Mouse (Mus musculus): ENCODE measurements around the gene Clmn. TPM values are rescaled to one million over a fixed set of nuclear protein-coding genes. Genes with fewer than 3 reads are reported as not detected.

The Clmn gene
- total RNA-seq, 2 experiments from 2014 or later = 45.7 to 53.7 TPM

DNA sequence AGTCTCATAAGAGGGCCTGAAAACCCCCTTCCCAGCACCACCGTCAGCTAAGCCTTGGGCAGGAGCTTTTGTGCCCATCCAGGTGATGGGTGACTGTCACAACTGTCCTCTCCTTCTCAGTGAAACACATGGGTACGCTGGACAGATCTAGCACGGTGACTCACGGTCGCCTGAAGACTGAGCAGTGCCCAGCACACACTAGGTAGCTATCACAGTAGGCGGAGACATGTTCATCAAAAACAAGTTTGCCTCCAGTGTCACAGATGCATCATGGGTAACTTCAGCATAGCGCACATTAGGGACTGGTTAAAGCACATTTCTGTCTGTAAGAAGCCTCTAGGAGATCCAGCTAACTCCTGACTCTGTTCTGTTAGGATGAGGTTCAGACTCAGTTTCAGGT is 41.2 kb downstream of the Clmn start:
- intact Hi-C loops (cut with DNase I) = no loop called here
- no peak for DNase-seq (ENCODE audit: low spot score in 2 of 2)

DNA sequence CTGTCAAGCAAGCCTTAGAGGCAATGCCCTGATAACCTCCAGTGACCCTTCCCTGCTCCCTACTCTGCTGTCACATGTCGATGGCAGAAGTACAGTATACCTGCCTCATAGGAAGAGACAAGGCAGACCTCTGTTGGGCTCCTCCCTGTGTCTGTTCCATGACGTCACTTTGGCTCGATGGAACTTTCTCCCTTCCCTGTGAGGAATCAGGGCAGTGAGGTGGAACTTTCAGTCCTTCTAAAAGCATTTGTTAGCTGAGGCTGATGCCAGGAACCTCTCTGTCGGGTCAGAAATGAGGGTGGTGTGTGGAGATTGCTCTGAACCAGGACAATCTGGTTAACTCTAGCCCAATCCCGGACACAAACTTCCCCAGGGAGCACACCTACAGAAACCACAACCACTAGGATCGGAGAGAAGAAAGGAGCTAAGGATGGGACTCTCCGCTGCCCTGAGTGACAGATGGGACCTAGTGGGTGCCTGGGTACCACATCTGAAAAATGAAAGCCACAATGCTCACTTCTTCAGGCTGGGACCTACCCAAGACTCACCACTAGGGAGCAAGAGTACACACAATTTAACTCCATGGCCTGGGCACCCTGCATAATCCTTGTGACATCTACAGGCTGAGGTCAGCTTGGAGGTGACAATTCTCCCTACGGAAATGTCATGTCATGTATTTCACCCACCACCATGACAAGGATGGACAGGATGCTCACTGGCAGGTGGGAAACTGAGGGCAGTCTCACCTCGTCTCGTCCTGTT is 41.9 kb downstream of the Clmn start:
- intact Hi-C loops (cut with DNase I) = no loop called here
- no peak for DNase-seq (ENCODE audit: low spot score in 2 of 2)

DNA sequence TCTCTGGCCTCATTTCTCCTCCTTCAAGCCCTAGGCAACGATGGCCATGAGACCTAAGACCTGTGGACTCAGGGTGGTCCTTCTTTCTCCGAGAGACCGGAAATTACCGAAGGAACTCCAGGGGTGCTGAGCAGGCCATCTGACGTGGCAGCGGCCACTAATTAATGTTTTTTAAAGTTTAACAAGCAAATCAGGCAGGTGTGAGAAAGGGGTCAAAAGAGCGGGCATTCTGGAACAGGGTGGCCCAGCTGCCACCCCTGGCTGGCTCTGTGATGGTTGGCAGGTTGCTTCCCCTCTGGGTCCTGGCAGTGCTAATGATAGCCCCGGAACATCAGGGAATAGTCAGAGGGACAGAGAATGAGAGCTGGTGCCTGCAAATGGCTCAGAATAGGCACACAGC is 42.7 kb downstream of the Clmn start:
- DNase-seq (ENCODE audit: low spot score in 2 of 2) = no peak
- intact Hi-C loops (cut with DNase I) = no loop called here

DNA sequence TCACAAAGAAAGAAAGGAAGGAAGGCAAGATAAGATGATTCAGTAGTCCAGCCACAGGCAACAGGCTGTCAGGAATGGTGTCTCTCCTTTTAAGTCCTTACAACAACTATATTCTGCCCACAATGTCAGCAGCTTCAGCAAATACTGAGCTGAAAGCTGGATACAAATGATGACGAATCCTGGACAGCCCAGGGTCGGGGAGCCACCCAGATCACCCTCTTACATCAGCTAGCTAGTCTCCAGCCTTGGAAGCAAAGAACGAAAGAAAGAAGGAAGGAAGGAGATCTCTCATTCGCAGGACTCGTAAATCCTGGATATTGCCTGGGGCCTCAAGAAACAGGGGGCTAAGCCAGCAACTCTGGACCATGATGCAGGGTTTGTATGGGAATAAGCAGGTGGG is 44.8 kb downstream of the Clmn start:
- intact Hi-C loops (cut with DNase I) = no loop called here

DNA sequence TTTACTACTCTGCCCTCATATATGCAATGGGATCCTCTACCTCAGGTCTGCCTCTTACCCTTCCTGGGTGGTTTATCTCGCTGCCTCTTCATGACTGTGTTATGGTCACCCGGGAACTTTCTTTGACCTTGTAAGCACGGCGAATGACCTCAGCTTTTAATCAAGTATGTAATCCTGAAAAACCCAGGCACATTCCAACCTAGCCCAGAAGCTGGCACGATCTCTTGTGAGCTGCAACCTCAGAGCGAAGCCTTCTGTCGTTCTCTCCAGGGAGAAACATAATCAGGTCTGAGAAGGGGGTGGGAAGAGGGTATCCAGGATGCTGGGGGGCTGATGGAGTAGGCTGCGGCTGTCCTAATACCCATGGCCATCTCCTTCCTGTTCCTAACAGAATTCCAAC is 45.8 kb downstream of the Clmn start:
- DNase-seq (ENCODE audit: low spot score in 2 of 2) = no peak
- intact Hi-C loops (cut with DNase I) = no loop called here

More for the DNA sequence above, 44.8 kb downstream of the Clmn start:
- DNase-seq (ENCODE audit: low spot score in 2 of 2) = no peak

DNA sequence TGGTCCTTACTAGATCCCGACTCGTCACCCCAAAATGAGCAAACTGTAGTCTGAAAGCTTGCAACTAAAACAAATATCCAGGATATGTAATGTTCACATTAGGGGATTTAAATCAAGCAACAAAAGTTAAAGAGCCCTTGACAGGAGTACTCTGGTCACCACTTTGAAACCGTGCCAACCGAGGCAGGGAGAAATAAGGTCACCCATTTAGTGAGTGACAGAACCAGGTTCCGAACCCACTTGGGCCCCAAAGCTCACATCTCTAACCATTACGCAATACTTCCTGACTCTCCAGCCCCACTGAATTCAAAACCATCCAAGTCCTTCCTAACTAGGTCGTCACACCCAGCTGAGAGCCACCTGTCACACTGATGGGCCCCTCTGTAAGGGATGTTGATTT is 46.8 kb downstream of the Clmn start:
- no peak for DNase-seq (ENCODE audit: low spot score in 2 of 2)

DNA sequence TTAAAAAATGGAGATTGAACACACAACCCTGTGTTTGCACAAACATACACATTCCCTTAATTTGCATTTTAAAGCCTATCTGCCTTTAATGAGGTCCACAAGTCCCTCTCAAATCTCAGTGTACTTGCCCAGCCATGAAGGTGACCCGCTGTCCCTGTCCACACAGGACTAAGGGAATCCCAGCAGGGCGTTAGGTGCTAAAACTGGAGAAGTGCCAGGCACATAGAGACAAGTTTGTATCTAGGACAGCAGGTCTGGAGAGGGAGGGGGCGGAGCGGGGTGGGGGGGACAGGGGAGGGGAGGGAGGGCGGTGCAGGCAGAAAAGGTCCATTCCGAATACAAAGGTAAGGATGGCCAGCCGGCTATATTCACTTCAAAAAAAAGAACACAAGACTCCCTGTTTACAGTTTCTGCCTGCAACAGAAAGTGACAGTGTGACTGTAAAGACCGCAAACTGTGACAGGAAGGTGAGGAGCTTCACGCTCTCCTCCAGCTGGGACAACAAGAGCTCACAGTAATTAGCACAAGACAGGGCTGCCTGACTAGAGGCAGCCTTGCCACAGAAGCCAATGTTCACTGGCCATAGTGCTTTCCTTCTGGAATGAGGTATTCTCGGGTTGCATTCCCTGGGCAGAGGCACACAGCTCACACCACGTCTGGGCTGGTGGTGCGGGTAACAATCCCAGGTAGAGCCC is 47.6 kb downstream of the Clmn start:
- DNase-seq (ENCODE audit: low spot score in 2 of 2) = no peak
- intact Hi-C loops (cut with DNase I) = no loop called here

More for the DNA sequence above, 46.8 kb downstream of the Clmn start:
- intact Hi-C loops (cut with DNase I) = no loop called here

DNA sequence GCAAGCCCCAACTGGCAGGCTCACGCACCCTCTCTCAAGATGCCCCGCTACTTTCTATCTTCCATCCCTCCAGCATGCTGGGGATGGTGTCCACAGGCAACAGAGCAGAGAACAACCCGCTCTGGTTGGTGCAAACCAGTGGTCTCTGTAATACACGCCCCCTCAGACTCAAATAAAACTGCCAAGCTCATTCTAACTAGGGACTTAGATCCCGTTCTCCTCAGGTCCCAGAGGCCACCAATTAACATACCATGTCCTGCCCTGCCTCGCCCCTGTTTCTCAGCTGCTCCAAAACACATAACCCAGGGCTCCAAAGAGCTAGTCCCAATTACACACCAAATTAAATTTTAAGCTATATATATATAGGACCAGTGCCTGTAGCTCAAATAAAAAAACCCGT is 50.6 kb downstream of the Clmn start:
- no peak for DNase-seq (ENCODE audit: low spot score in 2 of 2)
- intact Hi-C loops (cut with DNase I) = no loop called here

DNA sequence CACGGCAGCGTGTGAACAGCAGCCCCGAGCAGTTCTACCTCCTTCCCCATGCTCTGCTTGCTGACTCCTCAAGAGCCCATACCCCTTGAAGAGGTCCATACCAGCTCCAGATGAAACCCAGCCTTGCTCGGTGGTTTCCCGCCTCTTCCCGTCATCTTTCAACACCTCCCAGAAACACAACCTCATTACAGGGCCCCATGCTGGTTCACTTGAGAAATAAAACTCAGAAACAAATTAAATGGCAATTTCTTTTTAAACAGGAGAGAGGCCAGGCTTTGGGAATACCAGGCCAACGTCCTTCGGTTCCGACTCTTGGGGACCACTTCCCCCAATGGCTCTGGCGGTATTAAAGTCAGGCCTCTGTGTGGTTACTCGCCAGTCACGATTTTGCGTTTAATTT is 51.1 kb downstream of the Clmn start:
- intact Hi-C loops (cut with DNase I) = no loop called here
- DNase-seq (ENCODE audit: low spot score in 2 of 2) = no peak

DNA sequence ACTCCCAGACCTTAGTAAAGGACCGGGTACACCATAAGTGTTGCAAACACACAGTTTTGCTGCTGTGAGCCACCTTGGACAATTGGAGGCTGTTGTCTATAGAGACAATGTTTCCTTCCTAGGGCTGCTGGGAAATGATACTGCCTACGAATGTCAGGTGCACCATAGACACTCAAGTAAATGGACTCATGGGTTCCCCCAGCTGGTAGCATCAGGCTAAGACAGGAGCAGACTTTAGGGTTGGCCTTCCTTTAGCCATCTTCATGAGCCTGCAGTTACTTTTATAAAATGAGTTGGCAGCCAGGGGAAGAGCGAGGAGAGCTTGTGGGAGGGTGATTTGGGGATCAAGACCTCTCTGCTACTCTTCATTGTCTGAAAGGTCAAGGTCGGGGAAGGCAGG is 52.2 kb downstream of the Clmn start:
- intact Hi-C loops (cut with DNase I) = no loop called here
- DNase-seq (ENCODE audit: low spot score in 2 of 2) = no peak

DNA sequence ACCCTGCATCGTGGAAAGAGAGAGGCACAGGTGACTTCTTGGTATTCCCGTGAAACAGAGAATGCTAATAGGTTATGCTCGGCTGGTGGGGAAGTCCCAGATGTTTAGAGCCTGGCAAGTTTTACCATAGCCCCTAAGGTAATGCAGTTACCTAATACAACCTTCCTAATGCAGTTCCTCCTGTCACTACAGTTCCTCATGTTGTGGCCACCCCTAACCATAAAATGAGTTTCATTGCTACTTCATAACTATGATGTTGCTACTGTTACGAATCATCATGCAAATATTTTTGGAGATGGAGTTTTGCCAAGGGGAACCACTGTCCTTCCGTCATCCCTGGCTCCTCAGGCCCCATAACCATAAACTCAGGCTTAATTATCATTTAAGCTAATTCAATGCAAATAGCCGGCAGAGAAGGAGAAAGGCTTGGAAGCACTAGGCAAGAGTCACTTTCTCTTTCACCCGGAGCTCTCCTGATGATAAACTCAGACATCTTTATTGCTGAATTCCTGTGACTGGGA is 53.9 kb downstream of the Clmn start:
- intact Hi-C loops (cut with DNase I) = no loop called here
- no peak for DNase-seq (ENCODE audit: low spot score in 2 of 2)

DNA sequence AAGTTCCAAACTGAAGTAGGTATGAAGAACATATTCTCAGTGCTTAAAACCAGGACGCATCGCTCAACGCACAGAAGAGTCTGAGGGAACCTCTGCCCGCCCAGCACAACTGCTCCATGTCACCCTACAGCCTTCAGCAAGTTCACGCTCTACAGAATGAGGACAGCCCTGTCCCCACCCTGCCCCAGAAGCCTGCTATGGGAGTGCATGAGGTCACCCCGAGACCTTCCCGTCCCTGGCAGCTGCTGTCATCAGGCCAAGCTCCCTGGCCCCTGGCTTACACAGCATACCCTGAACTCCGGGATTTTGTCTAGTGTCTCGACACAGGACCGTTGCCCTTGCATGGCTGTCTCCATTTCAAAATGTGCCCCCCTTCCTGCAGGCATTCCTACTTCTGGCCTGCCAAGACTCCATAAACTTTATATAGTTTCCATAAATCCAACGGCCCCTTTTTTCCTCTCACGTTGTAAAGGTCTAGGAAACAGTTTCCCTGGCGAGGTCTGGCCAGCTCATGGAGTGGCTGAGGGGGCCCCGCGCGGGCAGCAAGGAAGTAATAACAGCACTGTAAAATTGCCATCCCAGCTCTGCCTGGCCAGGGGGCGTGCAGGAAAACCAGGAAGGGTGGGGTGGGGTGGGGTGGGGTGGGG is 56.3 kb downstream of the Clmn start:
- intact Hi-C loops (cut with DNase I) = no loop called here
- DNase-seq (ENCODE audit: low spot score in 2 of 2) = no peak

DNA sequence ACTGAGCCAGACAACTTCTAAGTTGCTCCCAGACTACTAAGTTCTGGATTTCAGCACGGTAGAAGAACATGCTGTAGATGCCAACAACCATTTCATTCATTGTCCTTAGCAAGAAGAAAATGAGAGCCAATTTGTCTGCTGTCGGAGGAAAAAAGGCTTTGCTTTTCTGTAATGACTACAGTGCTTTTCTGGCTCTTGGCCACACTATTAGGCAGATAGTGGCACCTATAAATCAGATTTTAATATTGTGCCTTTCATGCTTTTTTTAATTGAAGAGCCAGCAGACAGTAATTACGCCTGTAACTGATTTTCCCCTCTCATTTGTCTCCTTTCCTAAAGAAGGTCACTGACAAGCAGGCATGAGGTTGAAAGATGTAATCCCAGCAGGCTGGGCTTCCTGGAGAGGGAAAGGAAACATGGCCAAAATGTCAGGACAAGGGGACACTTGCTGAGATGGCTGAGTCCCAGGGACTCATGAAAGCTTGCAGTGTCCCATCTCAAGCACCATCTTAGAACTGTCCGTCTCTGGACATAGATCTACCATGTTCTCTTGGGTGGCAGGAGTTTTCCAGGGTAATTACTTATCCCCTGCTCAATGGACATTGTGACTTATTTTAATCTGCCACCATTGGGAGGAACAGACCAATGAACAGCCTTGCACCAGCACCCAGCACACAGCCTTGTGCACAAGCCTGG is 58.0 kb downstream of the Clmn start:
- intact Hi-C loops (cut with DNase I) = no loop called here
- no peak for DNase-seq (ENCODE audit: low spot score in 2 of 2)

DNA sequence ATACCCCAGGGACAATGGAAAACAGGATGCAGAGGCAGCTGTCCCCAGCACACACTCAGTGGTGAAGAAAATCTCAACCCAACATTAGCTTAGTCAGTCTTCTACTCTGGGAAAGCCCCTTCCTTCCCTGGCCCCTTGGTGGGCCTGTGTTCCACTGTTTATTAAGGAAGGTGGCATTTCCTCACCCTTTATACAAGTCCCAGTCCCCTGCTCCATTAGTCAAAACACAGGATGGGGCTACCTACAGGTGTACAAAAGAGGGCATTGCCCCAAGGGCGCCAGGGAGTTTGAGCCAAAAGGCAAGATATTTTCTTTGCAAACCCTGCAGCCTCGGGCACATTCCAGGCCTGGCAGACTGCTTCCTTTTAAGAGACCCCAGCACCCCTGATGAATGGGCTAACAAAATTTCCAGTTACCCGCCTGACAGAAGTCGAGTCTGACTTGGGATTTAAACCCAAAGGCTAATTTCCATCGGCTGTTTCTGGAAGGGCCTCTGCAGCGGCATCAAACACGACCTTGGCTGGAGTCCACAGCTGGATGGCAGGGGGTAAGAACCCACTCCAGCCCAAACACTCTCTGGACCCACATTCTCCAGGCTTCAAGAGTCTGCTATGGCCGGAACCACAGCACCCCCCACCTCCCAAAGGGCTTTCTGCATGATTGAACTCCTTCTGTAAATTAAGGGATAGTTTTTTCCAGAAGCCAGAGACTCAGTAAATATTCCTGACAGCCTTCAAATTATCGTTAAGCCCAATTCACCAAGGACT is 63.2 kb downstream of the Clmn start:
- no peak for DNase-seq (ENCODE audit: low spot score in 2 of 2)
- intact Hi-C loops (cut with DNase I) = no loop called here

DNA sequence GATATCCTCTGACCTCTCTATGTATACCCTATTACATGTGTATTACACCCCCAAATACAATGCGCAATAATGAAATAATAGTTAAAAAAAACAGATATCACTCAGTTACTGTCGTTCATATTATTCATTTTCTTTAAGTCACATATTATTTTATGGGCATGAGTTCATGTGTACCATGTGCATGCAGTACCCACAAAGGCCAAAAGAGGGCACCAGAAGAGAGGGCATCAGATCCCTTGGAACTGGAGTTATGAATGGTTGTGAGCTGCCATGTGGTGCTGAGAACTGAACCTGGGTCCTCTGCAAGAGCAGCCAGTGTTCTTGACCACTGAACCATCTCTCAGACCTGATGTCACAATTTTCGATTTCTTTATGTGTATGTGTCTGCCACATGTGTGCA is 65.5 kb downstream of the Clmn start:
- DNase-seq (ENCODE audit: low spot score in 2 of 2) = no peak
- intact Hi-C loops (cut with DNase I) = no loop called here

DNA sequence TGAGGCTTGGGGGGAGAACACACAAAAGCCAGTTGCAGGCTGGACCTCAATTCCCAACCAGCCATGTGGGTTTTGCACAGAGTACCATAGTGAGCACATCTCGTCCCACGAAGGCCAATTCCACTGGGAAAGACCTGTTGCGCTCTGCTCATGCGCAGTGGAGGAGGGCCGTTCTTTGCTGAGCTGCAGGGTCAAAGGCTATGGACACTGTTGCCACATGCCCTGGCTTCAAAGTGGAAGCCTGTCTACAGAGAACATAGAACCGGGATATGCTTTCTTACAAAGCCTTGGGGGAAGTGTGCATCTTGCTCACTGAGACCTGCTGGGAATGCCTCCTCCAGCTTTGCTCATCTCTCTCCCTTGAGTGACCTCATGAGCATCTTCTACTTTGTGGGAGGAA is 67.0 kb downstream of the Clmn start:
- intact Hi-C loops (cut with DNase I) = no loop called here
- no peak for DNase-seq (ENCODE audit: low spot score in 2 of 2)

DNA sequence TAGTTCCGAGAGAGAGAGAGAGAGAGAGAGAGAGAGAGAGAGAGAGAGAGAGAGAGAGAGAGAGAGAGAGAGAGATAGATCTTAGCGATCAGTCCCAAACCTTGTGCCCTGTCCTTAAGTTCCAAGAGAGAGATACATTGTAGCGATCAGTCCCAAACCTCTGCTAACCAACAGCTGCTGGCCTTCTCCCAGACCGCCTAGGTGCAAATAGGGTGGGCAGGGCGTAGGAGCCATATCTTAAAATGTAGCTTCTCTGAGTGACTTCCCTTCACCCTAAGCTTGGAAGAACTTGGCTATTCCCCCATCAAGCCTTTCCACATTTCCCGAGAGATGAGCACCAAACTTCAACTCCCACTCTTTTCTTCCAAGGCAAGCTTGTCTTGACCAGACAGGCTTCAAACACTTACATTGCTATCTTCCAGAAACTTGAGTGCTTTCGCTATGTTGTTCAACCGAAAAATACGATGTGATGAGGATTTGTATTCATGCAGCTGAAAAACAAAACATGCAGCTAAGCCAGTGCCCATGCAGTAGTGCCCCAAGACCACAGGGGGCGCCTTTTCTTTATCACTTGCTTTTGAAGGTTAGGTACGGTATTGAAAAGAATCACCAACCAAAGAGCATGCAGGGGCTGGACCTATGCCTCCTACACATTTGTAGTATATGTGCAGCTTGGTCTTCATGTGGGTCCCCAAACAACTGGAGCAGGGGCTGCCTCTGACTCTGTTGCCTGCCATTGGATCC is 68.1 kb downstream of the Clmn start:
- DNase-seq (ENCODE audit: low spot score in 2 of 2) = no peak
- intact Hi-C loops (cut with DNase I) = no loop called here

DNA sequence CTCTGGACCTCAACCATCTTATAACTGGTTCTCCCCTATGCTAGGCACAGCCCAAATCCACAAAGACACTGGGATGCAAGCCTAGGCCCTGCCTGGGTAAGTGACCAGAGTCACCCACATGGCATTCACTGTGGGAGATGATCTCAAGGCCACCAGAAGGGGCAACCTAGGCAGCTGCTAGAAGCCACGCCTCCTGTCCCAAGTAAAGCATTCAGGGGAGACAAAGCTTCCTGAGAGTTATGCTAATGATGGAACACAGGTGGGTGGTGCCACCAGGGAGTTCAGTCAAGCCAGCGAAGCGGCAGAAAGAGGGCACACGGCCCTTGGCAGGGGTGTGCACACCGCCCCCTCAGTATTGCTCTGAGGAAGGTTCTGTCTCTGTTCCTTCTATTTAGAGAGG is 69.9 kb downstream of the Clmn start:
- DNase-seq (ENCODE audit: low spot score in 2 of 2) = peak in 1 of 2 experiments; percentile 16
- intact Hi-C loops (cut with DNase I) = no loop called here

DNA sequence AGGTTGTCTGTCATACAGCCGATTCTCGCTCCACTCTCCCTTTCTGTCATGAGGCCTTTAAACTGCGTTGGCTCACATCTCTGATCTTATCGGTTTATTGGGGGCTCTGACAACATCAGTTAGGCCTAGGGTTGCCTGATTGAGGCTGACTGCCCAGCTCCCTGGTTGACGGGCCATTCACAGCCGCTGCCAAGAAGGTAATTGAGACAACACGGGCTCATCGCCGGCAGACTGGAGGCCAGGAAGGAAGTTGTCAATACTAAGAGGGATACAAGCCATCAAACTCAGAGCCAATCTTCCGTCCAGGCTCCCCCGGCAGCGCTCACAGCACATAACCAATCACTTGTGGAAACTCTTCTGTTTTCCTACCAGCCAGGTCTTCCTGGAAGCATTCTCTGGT is 71.4 kb downstream of the Clmn start:
- no peak for DNase-seq (ENCODE audit: low spot score in 2 of 2)
- intact Hi-C loops (cut with DNase I) = no loop called here
